Mouse (Mus musculus): Measurements from ENCODE around the gene Coro2b.

Coro2b gene

DNA sequence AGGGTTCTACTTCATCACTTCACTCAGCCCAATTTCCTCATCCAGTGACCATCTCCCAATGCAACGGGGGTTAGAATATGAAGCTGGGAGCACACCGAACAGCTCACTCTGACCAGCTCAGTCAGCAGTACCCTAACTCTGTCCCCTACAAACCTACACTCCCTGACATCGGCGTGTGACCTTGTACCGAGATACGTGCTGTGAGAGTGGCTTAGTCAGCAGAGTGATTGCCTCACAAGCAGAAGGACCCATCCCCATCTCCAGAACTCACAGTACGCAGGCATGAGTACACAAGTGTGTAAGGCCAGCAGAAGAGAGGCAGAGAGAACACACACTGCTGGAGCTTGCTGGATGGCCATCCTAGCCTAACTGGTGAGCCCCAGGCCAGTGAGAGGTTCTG is 21.7 kb downstream of the Coro2b start:
- DNase-seq (ENCODE audit: low spot score in 2 of 2) = no peak

DNA sequence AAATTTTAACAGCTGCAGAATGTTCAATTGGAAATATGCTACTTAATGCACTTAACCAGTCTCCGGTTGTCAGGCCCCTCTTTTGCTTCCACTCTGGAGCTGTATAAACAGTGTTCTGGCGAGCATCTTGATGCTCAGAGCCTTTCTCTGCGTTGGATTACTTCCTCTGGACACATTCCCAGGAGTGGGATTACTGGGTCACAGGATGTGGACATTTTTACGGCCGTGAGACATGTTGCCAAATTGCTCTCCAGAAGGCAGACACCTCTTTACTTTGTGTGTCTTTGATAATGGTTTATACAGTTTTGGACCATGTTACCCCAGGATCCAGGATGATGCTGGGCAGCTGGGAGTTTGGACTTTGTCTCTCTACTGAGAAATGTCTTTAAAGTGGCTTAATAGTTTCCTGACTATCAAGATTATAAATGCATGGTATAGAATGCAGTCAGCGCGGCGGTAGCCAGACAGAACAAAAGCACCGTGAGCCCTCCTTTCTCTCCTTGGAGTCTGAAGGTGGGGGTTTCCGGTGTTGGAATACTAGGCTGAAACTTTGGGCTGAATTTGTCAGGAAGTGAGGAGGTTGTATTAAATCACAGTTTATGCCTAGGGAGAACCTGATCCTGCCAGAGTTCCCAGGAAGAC is 23.2 kb downstream of the Coro2b start:
- DNase-seq (ENCODE audit: low spot score in 2 of 2) = no peak

DNA sequence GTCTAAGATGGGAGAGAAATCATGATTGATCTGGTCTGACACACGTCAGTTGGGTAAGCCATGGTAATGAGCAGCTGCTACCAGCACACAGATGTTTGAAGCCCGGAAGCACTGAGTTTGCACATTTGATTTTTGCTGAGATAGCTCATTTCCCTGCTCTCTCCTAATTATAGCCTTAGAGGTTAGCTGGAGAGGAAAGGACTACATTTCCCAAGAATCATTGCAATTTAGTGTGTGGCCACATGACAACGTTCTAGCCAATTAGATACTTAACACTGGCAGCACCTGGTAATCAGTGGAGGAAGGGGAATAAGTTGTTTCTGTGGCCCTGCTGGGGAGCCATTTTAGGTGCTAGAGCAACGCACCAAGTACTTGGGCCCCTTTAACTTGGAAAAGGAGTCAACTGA is 26.3 kb downstream of the Coro2b start:
- DNase-seq (ENCODE audit: low spot score in 2 of 2) = no peak

DNA sequence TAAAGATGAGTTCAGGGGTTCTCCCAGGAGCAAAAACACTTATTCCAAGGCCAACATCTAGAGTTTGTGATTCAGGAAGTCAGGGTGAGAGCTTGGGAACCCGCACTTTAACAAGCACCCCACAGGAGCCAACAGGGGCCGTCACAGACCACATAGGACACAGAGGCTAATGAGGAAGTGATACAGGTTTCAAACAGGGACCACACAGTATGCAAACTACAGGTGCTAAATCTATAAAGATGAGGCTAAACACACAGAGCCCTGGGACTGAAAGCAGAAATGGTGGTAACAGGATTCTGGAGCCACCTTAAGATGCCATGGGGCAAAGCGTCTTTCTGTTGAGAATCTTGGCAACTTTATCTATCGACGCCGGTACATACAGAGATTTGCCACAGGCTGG is 27.2 kb downstream of the Coro2b start:
- DNase-seq (ENCODE audit: low spot score in 2 of 2) = no peak

DNA sequence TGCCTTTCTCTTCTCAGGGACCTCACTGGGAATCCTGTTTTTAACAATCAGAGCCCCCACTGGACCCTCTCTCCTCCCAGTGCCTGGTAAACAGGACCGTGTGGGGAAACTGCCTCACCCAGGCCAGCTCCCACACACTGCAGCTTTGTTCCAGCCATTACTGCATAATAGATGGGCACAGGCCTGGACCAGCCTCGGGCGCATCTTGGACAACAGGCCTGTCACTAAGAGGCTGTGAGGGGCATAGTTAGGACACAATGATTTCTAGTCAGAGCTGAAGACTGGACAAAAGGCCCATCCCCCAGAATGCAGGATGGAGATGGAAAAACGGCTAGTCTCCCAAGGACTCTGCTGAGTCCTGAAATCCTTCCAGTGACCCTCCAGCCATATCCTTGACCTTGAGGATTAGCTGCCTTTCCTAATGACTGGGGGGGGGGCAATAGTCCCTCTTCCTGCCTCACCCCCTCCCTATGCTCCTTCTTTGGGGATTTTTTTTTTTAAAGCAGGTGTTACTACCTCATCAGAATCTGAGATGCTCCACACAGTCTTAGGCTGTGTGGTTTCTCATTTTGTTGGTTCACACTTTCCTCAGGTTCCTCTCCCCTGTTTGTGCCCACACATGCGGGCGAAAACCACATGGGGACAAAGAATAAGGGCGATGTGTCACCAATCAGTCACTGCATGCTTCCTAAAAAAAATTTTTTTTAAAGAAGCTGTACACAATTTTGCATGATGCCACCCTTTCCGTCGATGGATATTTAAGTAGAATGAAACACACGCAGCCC is 27.9 kb downstream of the Coro2b start:
- no peak for DNase-seq (ENCODE audit: low spot score in 2 of 2)

DNA sequence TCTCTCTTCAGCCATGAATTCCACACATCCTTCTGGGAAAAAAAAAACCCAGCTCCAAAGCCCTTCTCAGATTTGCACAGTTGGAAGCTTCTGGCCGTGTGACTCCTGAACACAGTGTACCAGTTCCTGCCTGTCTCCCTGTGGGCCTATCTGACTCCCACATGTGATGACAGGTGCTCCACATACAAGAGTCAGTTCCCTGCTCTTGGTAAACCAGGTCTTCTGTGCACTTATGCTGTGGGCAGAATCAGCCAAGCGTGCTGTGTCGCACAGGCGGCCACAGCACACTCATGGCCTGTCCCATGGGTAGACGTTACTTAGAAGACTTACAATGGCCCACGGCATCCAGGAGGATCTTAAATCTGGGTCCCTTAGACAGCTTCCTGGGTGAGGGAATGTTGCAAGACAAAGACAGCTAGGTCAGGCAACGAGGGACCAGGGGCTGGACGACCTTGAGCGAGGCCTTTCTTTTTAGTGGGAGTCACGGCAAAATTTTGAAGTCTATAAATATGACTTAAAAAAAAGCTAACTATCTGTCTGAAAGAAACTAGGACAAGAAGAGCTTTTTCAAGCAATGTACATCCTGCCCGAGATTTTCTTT is 30.3 kb downstream of the Coro2b start:
- no peak for DNase-seq (ENCODE audit: low spot score in 2 of 2)

DNA sequence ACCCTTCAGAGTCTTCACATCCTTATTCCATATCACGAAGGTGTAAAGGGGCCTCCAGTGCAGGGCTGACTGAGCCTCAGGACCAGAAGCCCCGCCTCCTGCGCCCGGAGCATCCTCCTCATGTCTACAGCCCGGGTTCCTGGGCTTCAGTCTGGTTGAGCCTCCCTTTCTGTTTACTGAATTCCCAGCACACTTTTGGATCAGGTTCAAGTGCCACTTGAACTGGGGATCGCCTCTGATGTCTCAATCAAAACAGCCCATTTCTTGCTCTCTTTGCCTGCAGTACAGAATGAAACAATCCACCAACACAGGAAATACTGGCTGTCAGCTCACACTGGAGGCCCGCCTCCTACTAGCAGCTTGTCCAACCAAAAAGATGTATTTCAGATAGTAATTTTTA is 32.7 kb downstream of the Coro2b start:
- DNase-seq (ENCODE audit: low spot score in 2 of 2) = no peak

DNA sequence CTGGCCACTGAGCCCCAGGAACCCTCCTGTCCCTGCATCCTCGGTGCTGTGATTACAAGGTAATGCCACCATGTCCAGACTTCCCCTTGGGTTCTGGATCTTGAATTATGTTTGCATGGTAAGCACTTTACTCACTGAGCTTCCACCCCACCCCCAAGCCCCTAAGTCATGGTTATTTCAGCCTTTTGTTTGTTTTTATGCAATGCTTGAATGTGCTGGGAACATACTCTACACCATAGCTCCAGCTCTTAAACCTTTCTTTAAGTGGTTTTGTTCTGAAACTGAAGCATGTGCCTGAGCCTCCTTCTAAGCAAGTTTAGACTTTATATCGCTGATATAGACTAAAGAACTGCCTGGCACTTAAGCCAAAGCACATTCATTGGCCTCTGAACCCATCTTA is 34.5 kb downstream of the Coro2b start:
- no peak for DNase-seq (ENCODE audit: low spot score in 2 of 2)

DNA sequence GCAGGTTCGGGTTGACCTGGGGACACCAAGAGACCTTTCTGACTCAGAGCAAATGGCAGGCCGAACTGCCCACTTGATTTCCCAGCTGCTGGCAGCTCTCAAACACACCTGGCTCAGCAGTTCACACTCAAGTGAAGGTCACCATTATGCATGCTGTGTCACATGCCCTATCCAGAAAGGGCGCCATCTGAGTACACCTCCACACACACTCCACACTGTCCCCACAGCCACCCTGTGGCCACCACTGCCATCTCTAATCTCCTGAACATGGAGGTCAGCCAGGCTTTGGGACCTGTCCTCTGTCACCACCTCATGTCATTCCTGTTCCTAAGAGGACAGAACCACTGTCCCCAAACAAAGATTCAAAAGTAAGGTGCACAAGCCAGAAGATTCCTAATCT is 35.3 kb downstream of the Coro2b start:
- no peak for DNase-seq (ENCODE audit: low spot score in 2 of 2)

DNA sequence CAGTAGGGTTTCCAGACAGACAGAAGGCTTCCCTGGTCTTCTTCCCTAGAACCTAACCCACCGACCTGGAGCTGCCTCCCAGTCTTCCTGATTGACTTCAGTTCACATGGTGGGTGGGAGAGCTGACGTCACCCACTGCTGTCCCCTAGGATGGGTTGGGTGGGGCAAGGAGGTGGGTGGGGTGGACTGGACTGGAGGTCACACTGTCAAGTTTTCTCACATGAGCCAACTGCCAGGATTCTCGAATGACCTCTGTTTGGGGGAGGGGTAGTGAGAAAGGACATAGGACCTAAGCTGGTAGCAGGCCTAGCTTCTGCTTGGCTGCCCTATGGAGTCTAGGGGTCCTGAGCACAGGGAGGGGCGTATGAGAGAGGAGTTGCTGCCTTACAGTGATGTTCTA is 36.8 kb downstream of the Coro2b start:
- no peak for DNase-seq (ENCODE audit: low spot score in 2 of 2)

DNA sequence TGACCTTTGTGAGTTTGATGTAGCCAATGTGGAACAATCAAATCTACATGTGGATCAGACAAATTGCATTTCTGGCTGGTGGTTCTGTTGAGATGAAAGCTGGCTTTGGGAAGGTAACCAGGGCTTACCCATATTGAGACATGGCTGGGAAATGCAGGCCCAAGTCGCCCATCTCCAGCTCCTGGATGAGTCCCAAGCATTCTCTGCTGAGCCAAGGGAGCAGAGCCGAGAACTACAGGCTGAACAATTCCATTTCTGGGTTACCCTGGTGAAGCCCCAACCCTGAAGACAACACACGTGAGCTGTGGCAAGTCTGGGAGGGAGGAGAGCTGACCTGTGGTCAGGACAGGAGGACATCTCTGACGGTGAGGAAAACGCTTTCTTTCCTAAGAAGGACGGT is 37.9 kb downstream of the Coro2b start:
- no peak for DNase-seq (ENCODE audit: low spot score in 2 of 2)

DNA sequence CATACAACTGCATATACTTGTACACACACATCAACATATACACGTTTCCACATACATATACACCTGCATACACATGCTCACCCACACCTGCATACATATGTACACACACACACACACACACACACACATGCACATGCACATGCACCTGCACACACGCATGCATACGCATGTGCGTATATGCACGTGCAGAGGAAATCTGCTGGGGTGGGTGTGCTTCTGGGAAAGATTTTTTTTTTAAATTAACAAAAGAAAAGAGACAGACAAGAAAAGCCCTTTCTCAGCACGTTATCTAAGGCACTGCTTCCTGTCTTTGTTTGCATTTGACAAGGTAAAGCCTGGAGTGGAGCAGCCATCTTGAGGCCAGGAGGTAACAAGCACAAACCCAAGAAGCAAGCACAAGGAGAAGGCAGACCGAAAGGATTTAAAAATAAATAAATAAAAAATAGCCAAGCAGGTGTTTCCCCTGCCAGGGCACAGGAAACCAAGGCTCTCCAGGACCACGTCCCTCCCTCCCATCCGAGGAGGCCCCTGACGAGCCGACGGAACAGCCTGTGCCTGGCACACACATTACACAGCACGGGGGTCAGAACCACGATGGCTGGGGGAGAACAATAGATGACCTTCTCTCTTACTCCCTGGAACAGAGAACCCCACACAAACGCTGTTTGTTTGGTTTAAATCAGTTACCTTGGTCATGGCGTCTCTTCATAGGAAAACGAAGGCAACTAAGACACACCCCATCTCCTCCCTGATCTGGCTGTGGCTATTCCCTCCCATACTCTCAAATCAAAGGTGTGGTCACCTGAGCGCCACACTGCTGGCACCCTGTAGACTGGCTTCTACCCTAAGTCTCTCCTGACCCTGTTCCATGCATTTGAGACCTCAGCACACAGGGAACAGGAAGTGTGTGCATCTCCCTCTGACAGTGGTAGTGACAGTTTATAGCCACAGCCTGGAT is 39.4 kb downstream of the Coro2b start:
- DNase-seq (ENCODE audit: low spot score in 2 of 2) = no peak

DNA sequence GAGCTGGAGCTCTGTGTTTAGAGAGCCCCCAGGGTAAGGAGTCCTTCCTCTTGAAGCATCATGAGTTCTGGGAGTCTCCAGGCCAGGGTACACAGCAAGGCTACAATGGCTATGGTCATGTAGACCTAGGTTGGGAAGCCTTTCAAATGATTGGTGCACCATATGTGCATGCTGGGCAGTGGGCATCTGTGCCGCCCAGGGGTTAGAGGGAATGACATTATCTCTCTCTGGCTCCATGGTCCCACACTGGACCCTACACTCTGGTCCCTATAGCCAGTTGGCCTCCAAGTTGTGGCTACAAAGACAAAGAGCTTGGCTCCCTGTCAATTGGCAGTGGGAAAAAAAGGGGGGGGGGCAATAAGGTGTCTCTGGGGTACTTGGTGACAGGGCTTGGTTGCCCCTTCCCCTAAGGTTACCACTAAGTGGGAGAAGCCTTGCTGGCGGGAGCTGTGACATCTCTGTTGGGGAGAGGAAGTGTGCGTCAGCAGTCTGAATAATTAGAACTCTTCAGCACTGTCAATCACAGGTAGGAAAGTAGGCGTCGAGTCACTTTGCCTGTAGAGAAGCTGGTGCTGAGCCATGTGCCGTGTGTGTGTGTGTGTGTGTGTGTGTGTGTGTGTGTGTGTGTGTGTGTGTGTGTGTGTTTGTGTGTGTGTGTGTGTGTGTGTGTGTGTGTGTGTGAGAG is 44.4 kb downstream of the Coro2b start:
- DNase-seq (ENCODE audit: low spot score in 2 of 2) = no peak

DNA sequence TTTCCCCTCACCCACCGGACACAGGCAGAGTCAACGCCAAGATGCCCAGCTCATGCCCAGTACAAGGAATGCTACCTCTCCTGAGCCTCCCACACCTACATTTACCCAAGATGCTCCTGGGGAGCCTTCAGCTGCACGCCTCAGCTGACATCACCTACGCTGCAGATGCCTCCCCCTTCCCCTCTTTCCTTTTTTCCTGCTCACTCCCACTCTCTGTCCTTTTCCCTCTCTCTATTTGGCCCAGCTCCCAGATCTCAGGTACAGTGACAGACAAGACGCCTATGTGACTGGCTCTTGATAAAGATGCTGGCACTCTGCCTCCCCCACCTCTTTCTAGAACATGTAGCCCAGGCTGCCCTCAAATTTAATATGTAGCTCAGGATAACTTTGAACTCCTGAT is 45.2 kb downstream of the Coro2b start:
- DNase-seq (ENCODE audit: low spot score in 2 of 2) = peak; percentile 66 to 74

DNA sequence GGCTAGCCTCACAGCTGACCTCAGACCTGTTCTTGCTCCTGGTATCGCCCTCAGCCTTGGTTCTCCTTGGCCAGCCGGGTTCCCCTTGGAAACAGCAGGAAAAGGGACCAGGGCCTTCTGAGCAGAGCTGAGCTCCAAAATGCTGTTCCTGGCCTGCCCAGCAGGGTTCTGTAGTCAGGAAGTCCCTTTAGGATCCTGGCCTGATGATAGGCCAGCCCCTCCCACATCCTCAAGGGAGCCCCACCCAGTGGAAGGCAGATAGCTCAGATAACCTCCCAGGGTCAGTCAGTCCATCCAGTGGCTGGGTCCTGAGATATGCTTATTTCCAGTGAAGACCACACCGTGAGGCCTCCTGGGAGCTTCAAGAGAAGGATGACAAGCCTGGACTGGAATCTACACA is 45.7 kb downstream of the Coro2b start:
- no peak for DNase-seq (ENCODE audit: low spot score in 2 of 2)

DNA sequence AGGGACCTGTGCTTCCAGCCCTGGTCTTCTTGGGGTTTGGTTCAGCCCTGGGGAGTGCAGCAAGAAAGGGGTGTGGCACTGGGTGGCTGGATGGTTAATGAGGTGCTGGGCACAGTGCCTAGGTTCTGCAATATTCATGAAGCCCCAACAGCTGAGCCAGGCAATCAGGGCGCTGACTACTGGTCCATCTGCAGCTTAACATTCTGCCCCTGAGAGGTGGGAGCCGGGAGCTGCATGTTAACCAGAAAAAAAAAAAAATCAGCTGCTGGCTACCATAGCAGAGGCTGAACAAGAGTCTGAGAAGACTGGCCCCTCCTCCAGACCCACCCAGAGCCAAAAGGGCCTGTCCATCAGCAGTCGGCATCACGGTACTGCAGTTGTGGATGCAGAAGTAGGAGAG is 52.7 kb downstream of the Coro2b start:
- DNase-seq (ENCODE audit: low spot score in 2 of 2) = peak in 1 of 2 experiments; percentile 49

DNA sequence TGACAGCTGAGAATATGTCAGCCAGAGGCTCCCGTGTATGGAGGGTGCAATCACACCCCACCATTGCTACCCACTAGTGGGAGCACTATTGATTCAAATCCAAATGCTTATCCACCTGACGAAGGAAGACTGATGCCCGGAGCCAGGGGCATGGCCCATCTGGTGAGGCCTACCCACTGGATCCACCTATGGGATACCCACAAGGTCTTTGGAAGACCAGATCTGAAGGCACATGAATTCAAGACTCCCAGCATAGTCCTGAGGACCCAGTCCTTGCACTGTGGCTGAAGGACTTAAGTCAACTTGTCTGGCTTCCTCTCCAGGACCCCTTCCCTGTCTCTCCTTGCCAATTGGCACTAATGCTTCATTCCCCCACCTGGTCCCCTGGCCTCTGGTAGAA is 54.1 kb downstream of the Coro2b start:
- no peak for DNase-seq (ENCODE audit: low spot score in 2 of 2)

DNA sequence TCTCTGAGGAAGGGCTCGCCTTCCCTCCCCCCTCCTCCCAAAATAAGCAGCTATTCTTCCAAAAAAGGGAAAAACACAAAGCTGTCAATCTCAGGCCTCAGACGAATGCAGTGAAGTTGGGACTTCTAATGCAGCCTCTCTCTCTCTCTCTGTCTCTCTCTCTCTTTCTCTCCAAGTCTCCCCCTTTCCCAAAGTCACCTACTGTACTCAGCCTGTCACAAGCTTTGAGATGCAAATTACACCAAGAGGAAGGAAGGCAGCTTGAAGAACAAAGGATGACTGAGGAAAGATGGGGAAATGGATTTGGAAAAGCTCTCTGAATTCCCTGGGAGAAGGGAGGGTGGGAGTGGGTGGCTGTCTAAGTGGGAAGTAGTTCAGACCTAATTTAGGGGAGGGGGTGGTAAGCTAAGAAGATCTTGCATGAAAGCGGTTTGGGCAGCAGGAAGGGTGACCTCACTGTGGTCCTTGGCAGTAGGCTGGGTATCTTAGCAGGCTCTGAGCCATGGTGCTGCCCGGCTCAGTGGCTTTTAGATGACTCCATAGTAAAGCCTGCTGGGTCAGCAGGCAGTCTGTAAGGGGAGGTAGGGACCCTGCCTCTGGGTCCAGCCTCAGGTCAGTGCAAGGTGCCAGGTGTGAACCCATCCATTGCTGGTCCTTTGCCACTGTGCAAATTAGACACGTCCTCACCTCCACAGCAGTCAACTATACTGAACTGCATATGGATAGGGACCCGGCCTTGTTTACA is 55.8 kb downstream of the Coro2b start:
- no peak for DNase-seq (ENCODE audit: low spot score in 2 of 2)

DNA sequence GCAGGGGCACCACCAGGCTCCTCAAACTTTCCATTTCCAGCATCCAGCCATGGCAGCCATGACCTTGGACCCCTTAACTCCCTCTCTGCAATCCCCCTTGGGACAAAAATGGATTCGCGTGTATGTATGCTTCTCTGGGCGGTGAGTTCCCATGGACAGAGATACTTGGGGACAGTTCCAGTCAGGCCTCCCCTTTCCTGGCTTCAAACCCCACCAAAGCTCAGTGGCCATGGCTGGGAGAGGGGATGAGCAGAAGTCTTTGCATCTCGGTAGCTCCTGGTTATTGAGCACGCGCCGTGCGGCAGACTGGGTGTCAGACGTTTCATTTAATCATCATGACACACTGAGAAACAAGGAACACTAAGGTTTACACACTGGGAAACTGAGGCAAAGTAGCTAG is 56.7 kb downstream of the Coro2b start:
- DNase-seq (ENCODE audit: low spot score in 2 of 2) = no peak

DNA sequence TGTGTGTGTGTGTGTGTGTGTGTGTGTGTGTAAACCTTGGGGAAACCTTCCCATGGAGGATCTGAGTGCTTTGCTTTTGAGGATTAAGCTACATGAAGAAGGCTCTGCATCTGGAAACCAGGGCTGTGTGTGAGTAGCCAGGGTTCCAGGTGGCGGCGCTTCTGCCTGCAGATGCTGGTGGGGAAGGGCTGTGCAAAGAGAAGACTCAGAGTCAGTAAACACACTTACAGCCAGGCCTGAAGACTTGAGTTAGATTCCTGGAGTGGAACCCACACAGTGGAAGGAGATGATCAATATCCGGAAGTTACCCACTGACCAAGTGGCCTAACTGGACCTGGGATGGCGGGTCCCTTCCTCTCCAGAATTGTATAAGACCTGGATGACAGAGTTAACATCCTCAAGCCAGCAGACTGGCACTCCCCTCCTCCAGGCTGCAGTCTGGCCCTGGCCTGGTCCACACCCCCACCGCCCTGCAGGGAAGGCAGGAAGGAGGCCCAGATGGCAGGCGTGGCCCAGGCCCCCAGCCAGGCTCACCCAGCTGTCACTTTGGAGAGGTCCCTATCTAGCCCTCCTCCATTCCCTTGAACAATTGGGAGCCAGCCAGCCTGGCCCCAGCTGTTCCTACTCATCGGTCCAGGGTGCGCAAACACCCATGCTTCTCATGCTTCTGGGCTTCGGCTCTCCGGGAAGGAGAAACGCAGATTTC is 59.9 kb downstream of the Coro2b start:
- peak; percentile 85 to 90 for DNase-seq (ENCODE audit: low spot score in 2 of 2)
